Mouse (Mus musculus) frontal cortex, postnatal 10 days (tissue): ENCODE results near the gene Smagp.

Experiments used
- DNase-seq, 2 experiments: peaks; one replicate each; pipeline ENCODE4 v3.0.0; 2022; ENCODE audit warnings: low spot score in 2 of 2, mixed read lengths in 1 of 2

Smagp gene

GRCm38 (mm10) chr15:100665411-100666218 is 28.9 kb upstream of the Smagp start:
- DNase-seq: no peak

GRCm38 (mm10) chr15:100664813-100665274 is 28.1 kb upstream of the Smagp start:
- no peak for DNase-seq

DNA sequence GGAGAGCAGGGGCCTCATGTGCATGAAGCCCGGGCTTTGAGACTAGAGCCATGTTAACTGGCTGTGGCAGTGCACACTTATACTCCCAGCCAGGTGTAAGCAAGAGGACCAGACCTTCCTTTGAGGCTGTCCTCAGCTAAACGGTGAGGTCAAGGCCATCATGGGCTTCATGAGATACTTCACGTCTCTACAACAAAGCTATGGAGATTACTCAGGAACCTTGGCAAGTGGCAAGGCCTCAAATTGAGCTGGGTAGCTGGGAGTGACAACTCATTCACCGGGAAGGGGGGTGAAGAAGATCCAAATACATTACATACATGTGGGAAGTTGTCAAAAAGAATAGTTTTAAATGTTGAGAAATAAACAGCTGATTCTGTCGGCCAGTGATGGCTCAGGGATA is 24.1 kb upstream of the Smagp start:
- no peak for DNase-seq

- peak; percentile 22 to 37 for DNase-seq
These were observed 23.6 kb upstream of the Smagp start for GRCm38 (mm10) chr15:100660306-100660705.

DNA sequence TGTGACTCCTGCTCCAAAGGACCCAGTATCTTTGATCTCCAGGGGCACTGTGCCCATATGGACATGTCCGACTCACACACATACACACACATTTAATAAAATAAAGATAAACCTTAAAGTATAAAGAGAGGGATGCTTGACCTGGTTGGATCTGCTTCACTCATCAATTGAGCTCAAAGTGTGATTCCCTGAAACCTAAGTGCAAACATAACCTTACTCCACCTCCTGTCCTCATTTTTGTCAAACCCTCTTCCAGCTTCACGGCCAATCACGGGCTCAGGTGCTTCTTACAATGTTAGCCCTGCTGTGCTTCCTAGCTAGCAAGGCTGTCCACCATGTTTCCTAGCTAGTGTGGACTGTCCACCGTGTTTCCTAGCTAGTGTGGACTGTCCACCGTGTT is 18.5 kb upstream of the Smagp start:
- DNase-seq: no peak

- DNase-seq: no peak
These were observed 17.5 kb upstream of the Smagp start for GRCm38 (mm10) chr15:100654271-100654670.

DNA sequence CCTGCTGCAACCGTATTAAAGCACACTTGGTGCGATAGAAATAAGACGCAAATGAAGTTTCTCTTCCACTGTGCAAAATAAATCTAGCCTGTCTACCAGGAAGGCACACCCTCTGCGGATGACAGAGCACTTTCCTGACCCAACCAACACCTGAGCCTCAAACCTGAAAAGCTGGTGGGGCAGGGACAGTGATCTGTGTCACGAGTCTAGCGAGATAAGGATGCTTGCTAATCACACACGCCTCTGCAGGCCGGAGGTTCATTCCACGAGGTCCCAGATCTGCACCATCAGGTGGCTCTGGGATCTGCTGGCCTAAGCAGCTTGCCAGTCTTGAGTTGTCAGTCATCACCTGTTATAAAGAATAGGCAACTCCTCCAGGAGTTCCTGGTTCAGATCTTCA is 14.9 kb upstream of the Smagp start:
- no peak for DNase-seq

DNA sequence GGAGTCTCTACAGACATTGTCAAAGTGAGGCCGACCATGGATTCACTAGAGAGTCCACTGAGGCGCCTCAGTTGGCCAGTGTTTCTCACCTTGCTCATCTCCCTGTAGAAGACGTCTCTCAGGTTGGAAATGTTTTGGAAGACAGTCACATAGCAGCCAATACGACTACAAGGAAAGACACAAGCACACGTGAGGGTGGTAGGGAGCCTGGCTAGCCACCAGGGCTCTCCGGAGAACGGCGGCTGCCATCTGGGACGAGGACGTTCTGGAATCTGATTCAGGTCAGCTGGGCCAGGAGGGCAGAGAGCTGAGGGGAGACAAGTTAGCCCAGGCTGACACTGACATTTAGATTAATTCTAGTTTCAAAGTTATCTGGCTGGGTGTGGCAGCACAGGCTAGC is 13.4 kb upstream of the Smagp start:
- DNase-seq: no peak

DNA sequence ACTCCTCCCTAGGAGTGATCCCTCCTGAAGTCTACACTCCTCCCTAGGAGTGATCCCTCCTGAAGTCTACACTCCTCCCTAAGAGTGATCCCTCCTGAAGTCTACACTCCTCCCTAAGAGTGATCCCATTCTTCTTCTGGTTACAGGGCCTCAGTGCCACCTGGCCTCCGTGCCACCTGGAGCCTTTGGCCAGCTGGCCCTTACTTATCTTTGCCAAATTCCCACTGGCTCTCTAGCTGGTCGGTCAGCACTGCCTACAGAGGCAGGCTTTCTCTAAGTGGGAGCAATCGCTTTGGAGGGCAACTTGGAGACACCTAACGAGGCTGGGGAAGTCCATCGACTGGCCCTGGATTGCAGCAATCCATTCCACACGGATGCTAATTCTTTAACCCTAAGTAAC is 9.4 kb upstream of the Smagp start:
- DNase-seq: no peak

DNA sequence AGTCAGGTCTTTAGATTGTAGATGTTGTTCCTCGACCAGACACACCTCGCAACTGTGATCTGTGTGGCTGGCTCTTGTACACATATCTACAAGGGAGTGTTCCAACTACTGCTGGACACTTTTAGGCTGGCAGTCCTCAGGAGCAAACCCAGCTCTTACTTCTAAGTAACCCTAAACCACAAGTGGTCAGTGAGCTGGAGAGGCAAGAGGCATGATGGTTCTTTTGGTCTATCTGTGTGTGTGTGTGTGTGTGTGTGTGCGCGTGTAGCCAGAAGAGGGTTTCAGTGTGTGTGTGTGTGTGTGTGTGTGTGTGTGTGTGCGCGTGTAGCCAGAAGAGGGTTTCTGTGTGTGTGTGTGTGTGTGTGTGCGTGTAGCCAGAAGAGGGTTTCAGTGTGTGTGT is 5.7 kb upstream of the Smagp start:
- no peak for DNase-seq

- no peak for DNase-seq
These were observed 4.6 kb upstream of the Smagp start for GRCm38 (mm10) chr15:100641226-100641810.

DNA sequence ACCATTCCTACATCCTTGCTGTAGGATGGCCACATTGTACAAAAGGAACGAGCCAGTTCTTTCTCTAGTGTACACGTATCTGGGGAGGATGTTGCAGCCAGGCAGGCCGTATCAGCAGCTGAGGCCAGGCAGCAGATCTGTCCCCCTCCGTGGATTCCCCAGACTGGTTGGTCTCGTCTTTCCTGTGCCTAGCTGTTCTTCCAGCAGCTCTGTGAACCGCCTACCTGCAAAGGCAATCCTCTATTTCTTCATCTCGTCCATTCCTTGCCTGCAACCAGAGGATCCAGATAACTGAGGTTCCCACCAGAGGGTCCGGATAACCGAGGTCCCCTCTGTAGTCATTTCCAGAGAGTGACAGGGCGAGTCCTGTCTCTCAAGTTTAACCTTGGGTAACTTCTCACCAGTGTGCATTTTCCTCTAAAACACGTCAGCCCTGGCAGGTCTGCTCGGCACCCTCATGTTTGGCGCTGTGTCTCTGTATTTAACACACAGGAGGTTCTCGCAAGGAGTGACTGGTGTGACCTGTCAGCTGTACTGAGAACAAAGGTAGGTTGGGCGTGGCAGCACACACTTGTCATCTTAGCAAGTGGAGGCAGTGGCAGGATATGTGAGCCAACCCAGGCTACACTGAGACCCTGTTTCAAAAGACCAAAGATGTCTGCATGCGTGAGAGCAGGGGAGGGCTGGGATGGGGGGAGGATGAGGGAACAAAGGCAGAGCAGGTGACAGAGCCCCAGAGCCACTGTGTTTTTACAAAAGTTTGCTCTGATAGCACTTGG is 3.4 kb upstream of the Smagp start:
- DNase-seq: no peak

DNA sequence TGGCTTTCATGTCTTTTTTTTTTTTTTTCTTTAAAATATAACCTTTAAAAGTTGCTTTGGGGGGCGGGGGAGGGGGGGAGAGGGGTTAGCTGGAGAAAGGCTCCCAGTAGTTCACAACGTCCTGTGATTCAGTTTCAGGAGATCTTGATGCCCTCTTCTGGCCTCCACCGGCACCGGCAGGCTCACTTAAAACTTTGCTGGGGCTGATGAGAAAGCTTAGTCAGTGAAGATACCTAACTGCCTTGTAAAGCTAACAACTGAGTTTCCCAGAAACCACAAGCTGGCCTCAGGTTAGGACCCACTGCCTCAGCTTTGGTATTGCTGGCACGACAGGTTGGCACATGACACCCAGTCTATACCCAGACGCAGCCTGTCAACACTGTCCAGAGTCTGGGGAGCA is 921 bp upstream of the Smagp start:
- DNase-seq: no peak

DNA sequence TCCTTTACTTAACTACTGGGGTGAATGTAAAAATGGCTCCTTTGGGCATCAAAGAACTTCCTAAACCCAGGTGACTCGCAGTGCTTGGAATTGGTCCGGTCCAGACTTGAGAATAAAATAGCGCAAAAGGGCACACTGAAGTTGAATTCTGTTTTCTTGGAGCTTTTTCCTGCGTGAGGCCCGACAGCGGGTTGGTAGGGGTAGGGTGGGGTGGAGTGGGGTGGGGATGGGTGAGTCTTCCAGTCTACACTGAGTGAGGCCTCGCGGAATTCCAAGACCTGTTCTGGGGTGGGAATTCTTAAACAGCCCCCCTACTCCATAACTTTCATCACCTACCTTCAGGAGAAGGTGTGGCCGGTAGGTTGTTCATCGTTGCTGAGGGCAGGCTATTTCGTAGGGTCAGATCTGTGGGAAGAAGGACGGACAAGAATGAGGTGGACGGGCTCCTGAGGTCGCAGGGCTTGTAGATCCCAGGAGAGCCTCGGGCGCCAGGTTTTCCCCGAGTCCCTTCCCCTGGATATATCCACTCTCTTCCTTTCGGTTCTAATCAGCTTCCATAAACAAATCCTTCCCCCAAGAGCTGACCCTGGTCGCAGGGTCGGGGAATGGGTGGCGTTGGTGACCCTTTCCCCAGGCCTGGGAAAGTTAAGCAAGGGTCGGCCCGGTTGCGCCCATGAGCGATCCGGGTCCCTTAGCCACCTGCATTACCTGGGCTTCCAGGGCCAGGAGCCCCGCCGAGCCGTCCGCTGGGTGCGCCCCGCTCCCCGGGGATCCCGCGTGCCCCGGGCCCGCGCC is 692 bp downstream of the Smagp start:
- DNase-seq: no peak

DNA sequence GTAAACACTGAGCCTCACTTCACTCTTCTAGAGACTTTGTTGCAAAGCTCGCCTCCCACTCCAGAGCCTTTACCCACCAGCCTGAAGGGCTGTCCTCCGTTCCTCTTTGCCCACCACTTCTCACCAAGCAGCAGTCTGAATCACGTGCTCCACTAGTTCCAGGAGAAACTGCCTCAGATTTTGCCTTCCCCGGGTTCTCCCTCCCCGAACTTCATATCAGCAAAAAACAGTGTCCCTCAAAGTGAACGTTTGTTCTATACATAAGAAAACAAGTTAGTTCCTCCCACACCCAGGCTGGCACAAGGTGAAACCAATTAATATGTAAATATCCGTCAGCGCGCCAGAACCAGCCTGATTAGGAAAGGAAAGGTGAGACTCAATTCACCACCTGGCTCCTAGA is 1.5 kb downstream of the Smagp start:
- DNase-seq: no peak

GRCm38 (mm10) chr15:100633341-100633740 is 3.4 kb downstream of the Smagp start:
- DNase-seq: no peak

- DNase-seq: no peak
These were observed 4.4 kb downstream of the Smagp start for GRCm38 (mm10) chr15:100632323-100632722.

GRCm38 (mm10) chr15:100631454-100632170 is 5.1 kb downstream of the Smagp start:
- no peak for DNase-seq

DNA sequence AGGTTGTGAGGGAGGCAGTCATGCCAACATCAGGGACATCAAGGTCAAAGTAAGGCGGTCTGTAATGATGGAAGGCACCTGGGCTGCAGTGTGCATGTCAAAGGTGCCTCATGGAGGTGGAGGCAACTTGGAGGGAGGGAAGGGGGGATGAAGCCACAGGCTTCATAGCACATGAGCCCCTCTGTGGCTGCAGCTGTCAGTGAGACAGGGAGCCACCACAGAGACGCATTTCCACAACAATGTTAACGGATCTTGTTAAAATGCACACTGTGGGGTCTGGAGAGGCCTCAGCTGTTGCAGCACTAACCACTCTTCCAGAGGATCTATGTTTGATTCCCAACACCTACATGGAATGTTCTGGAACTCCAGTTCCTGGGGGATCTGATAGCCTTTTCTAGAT is 6.6 kb downstream of the Smagp start:
- no peak for DNase-seq

DNA sequence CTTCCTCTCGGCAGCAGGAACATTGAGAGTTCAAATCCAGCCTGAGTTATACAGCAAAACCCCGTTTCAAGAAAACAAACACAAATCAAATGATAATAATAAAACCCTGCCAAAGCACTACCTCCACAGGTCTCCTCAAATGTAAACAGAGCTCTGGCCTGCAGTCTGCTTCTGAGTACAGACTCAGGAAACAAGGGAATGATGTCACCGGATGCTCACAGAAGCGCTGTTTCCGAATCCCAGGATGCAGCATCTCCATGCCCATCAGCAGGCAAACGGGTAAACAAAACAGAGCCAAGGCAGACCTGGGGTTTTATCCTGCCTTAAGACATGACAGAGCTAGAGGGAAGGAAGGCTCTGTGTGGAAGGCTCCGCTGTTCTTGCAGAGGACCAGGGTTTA is 7.9 kb downstream of the Smagp start:
- no peak for DNase-seq

DNA sequence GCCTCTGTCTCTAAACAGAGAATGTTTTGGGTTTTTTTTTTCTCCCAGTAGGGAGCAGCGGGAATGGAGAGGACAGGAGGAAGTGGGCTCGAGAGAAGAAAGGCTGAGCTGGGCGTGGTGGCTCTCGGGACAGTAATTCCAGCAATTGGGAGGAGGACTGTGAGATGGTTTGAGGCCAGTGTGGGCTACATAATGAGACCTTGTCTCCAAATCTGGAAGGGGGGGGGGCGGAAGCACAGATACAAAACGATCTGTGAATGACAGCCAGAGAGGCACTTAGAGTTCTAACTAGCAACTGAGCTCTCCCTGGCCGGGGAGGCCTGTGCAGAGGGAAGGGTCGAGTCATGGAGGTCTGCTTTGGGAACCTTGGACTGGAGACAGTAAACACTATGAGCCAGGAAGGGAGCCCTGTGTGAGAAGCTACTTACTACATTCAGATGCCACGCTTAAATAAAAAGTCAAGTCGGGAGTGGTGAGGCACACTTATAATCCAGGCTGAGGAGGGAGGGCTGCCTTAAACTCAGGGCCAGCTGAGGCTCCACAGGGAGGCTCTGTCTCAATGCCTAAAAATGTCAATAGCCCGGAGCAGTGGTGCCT is 8.9 kb downstream of the Smagp start:
- DNase-seq: no peak
